Mouse (Mus musculus) heart, adult 9 months (tissue): ENCODE results near the gene Tor2a.

Experiments used
- DNase-seq, 2 experiments: peaks; one replicate each; pipeline ENCODE4 v3.0.0; 2022; ENCODE audit warnings: low spot score in 2 of 2

Tor2a gene

GRCm38 (mm10) chr2:32729547-32729946, 27.5 kb upstream of the Tor2a start:
- no peak for DNase-seq

- peak in 1 of 2 experiments; percentile 31 for DNase-seq
These were observed 26.2 kb upstream of the Tor2a start for GRCm38 (mm10) chr2:32730854-32731253.

GRCm38 (mm10) chr2:32731911-32732310, 25.1 kb upstream of the Tor2a start:
- no peak for DNase-seq

- peak in 1 of 2 experiments; percentile 68 for DNase-seq
These were observed 24.3 kb upstream of the Tor2a start for GRCm38 (mm10) chr2:32732695-32733094.

- peak; percentile 30 to 58 for DNase-seq
These were observed 22.6 kb upstream of the Tor2a start for GRCm38 (mm10) chr2:32734480-32734879.

GRCm38 (mm10) chr2:32734933-32735332, 22.1 kb upstream of the Tor2a start:
- DNase-seq: peak; percentile 84 to 94

- DNase-seq: no peak
These were observed 20.7 kb upstream of the Tor2a start for GRCm38 (mm10) chr2:32736306-32736829.

- no peak for DNase-seq
These were observed 20.0 kb upstream of the Tor2a start for GRCm38 (mm10) chr2:32737008-32737407.

GRCm38 (mm10) chr2:32739311-32739710, 17.7 kb upstream of the Tor2a start:
- DNase-seq: no peak

GRCm38 (mm10) chr2:32740916-32741272, 16.1 kb upstream of the Tor2a start, which contains the start of gene 6330409D20Rik:
Gene 6330409D20Rik (minus strand): TSS chr2:32741016.
- no peak for DNase-seq

- DNase-seq: peak in 1 of 2 experiments; percentile 30
These were observed 15.5 kb upstream of the Tor2a start for GRCm38 (mm10) chr2:32741273-32742172.

- no peak for DNase-seq
These were observed 14.9 kb upstream of the Tor2a start for GRCm38 (mm10) chr2:32742173-32742531.

- no peak for DNase-seq
These were observed 12.6 kb upstream of the Tor2a start for GRCm38 (mm10) chr2:32744272-32744982.

- no peak for DNase-seq
These were observed 8.0 kb upstream of the Tor2a start for GRCm38 (mm10) chr2:32749082-32749481.

GRCm38 (mm10) chr2:32750199-32750598, 6.8 kb upstream of the Tor2a start:
- no peak for DNase-seq

- DNase-seq: peak in 1 of 2 experiments; percentile 47
These were observed 6.0 kb upstream of the Tor2a start for GRCm38 (mm10) chr2:32750887-32751664.

- no peak for DNase-seq
These were observed 5.4 kb upstream of the Tor2a start for GRCm38 (mm10) chr2:32751665-32752033.

- no peak for DNase-seq
These were observed 4.9 kb upstream of the Tor2a start for GRCm38 (mm10) chr2:32752181-32752580.

- no peak for DNase-seq
These were observed 369 bp upstream of the Tor2a start for GRCm38 (mm10) chr2:32756674-32757055.

- DNase-seq: no peak
These were observed 1.5 kb downstream of the Tor2a start for GRCm38 (mm10) chr2:32758503-32758902.

- DNase-seq: no peak
These were observed 2.0 kb downstream of the Tor2a start for GRCm38 (mm10) chr2:32759001-32759400.

GRCm38 (mm10) chr2:32761361-32761760, 4.3 kb downstream of the Tor2a start:
- DNase-seq: no peak
